Mouse (Mus musculus) cerebellum, postnatal 10 days (tissue): ENCODE measurements around the gene Lce1i.
"Not testable (repeated sequence)": the region's sequence is repeated elsewhere in the genome, so short reads cannot be mapped to it uniquely, and the experiment has no call there.

Experiments
- DNase-seq, 2 experiments: peaks; one replicate each; pipeline ENCODE4 v3.0.0; 2021; ENCODE audit warnings: mixed read lengths in 2 of 2

The Lce1i gene

GRCm38 (mm10) chr3:92778799-92779198 lies at the start of gene Lce1i:
TSS of gene Lce1i (minus strand) at chr3:92778899.
- DNase-seq = no peak

GRCm38 (mm10) chr3:92827108-92827507 lies 48.4 kb upstream of the Lce1i start, which contains the start of gene Kprp:
TSS of gene Kprp (minus strand) at chr3:92827247.
- DNase-seq = no peak

- DNase-seq = no peak
Observed at GRCm38 (mm10) chr3:92825808-92826207, 47.1 kb upstream of the Lce1i start.

GRCm38 (mm10) chr3:92816036-92816435 lies 37.3 kb upstream of the Lce1i start:
- DNase-seq = not testable (repeated sequence)

- DNase-seq = no peak
Observed at GRCm38 (mm10) chr3:92815581-92815980, 36.9 kb upstream of the Lce1i start.

GRCm38 (mm10) chr3:92807791-92808190 lies 29.1 kb upstream of the Lce1i start, which contains the start of gene Lce1k:
TSS of gene Lce1k (minus strand) at chr3:92807891.
- no peak for DNase-seq

GRCm38 (mm10) chr3:92790414-92790813 lies 11.7 kb upstream of the Lce1i start, which contains the start of gene Lce1j:
TSS of gene Lce1j (minus strand) at chr3:92790514.
- DNase-seq = no peak

- DNase-seq = peak in 1 of 2 experiments; percentile 6
Observed at GRCm38 (mm10) chr3:92771573-92771972, 7.1 kb downstream of the Lce1i start.

GRCm38 (mm10) chr3:92764965-92765364 lies 13.7 kb downstream of the Lce1i start, which contains the start of gene Lce1h:
TSS of gene Lce1h (minus strand) at chr3:92765065.
- no peak for DNase-seq

GRCm38 (mm10) chr3:92753197-92753596 lies 25.5 kb downstream of the Lce1i start:
- DNase-seq = peak; percentile 12 to 16

- DNase-seq = no peak
Observed at GRCm38 (mm10) chr3:92752238-92752637, 26.5 kb downstream of the Lce1i start, which contains the start of gene Lce1g. TSS of gene Lce1g (minus strand) at chr3:92752338.

- DNase-seq = no peak
Observed at GRCm38 (mm10) chr3:92738996-92739395, 39.7 kb downstream of the Lce1i start, which contains the start of gene Gm38119. TSS of gene Gm38119 (minus strand) at chr3:92739096.
